Mouse (Mus musculus): ENCODE data around the gene Cdpf1. TPM values are rescaled to one million over a fixed set of nuclear protein-coding genes. Genes with fewer than 3 reads are reported as not detected.

Cdpf1 gene
- polyA plus RNA-seq, 1 experiment from 2014 or later, result 46.1 TPM

DNA sequence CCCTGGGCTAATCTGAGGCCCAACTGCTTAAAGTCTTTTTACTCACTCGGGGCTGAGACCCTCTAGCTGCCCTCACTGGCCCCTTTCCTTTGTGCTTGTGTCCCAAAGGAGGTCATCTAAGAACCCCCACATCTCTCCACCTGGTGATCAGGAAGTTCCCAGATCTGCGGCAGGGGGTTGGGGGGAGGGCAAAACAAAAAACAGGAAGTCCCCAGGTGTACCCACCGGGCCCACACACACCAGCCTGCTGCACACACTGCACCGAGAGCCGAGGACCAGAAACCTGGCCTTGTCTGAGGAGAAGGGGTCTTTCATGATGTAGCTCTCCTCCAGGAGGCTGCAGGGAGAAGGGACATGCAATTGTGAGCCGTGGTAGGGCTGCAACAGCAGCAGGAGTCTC lies 3.5 kb downstream of the Cdpf1 start:
- H3K27ac ChIP-seq (replicated peaks), result no peak overlapping the region
- no peaks in the 10 kb centered on the region for H3K9me3 ChIP-seq
- no peak overlapping the region for H3K4me3 ChIP-seq
- H3K4me2 ChIP-seq, result no peak overlapping the region
- 82% methylated on average over 6 of the region's 6 CpGs for WGBS
- no peaks in the 10 kb centered on the region for H3K27me3 ChIP-seq (replicated peaks)
- H3K9ac ChIP-seq, result no peak overlapping the region
- peaks cover 7% of the 10 kb centered on the region; the same call in 1 of the 2 replicates for H3K36me3 ChIP-seq
- peaks cover 29% of the 10 kb centered on the region for H3K4me1 ChIP-seq
- no peak for ATAC-seq (ENCODE audit: extremely low read depth, insufficient number of reproducible peaks, low FRiP score, low TSS enrichment)

GRCm38 (mm10) chr15:85807404-85807803 lies 4.1 kb downstream of the Cdpf1 start:
- Histone ChIP-seq H3K4me1 (peaks cover 30% of the 10 kb centered on the region), H3K36me3 (peaks cover 7% of the 10 kb centered on the region; the same call in 1 of the 2 replicates), H3K9me3 (no peaks in the 10 kb centered on the region), H3K27ac (replicated peaks) (no peak overlapping the region), H3K27me3 (replicated peaks) (no peaks in the 10 kb centered on the region), H3K4me2 (no peak overlapping the region), H3K9ac (no peak overlapping the region), H3K4me3 (no peak overlapping the region)
- ATAC-seq (ENCODE audit: extremely low read depth, insufficient number of reproducible peaks, low FRiP score, low TSS enrichment), result no peak
- 82% methylated on average over 4 of the region's 4 CpGs for WGBS

DNA sequence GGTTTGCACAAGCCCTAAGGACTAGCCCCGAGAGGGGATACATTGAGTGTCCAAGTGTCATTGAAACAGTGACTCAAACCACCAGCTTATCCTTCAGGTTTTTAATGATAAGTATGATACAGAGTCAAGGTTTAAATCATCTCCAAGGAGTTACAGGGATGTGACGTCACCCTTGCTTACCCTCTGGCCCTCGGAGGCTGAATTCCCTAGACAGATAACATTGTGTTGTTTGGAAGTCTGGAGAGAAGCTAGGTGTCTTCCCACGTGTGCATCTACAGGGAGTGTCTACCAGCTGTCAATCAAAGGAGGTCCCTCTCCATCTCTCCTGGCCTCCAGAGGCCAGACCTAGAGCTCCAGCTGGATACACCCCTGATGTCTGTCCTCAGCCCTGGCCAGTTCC lies 4.6 kb downstream of the Cdpf1 start:
- no peak for ATAC-seq (ENCODE audit: extremely low read depth, insufficient number of reproducible peaks, low FRiP score, low TSS enrichment)
- Histone ChIP-seq H3K4me1 (peaks cover 25% of the 10 kb centered on the region), H3K27me3 (replicated peaks) (no peaks in the 10 kb centered on the region), H3K9me3 (no peaks in the 10 kb centered on the region), H3K4me2 (no peak overlapping the region), H3K9ac (no peak overlapping the region), H3K36me3 (peaks cover 7% of the 10 kb centered on the region; the same call in 1 of the 2 replicates), H3K4me3 (no peak overlapping the region), H3K27ac (replicated peaks) (no peak overlapping the region)
- 53% methylated on average over 4 of the region's 4 CpGs for whole genome bisulfite sequencing

DNA sequence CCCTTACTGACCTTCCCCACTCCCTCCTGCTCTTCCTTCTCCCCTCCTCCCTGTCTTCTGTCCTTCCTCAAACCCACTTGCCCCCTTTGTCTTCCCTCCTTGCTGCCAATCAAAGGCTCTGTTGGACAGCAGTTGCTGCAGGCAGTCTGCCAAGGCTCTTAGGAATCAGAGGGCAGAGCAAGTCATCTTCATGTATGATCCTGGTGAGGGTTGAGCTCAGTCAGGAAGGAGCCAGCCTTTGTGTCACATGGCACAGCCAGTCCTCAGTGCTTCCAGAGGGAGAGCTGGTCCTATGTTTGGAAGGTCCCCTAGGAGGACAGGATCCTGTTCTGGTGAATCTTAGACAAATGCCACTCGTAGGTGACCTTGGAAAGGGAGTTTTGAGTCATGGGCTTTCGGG lies 8.6 kb downstream of the Cdpf1 start:
- no peaks in the 10 kb centered on the region for H3K27me3 ChIP-seq (replicated peaks)
- peaks cover 4% of the 10 kb centered on the region for H3K4me1 ChIP-seq
- WGBS, result 66% methylated on average over 2 of the region's 2 CpGs
- H3K36me3 ChIP-seq, result peaks cover 7% of the 10 kb centered on the region; the same call in 1 of the 2 replicates
- H3K9me3 ChIP-seq, result no peaks in the 10 kb centered on the region
- H3K4me3 ChIP-seq, result no peak overlapping the region
- H3K4me2 ChIP-seq, result no peak overlapping the region
- H3K9ac ChIP-seq, result no peak overlapping the region
- ATAC-seq (ENCODE audit: extremely low read depth, insufficient number of reproducible peaks, low FRiP score, low TSS enrichment), result no peak
- 0 out of 2 replicates have a peak overlapping the region, but pooled peaks have one; percentile 20 for H3K27ac ChIP-seq (replicated peaks)

GRCm38 (mm10) chr15:85798676-85799075 lies 12.8 kb downstream of the Cdpf1 start:
- H3K27me3 ChIP-seq (replicated peaks), result no peaks in the 10 kb centered on the region
- no peaks in the 10 kb centered on the region for H3K9me3 ChIP-seq
- no peak overlapping the region for H3K9ac ChIP-seq
- peaks cover 4% of the 10 kb centered on the region for H3K4me1 ChIP-seq
- H3K27ac ChIP-seq (replicated peaks), result no peak overlapping the region
- no peak overlapping the region for H3K4me3 ChIP-seq
- H3K4me2 ChIP-seq, result no peak overlapping the region
- WGBS, result 78% methylated on average over 8 of the region's 8 CpGs
- H3K36me3 ChIP-seq, result no peaks in the 10 kb centered on the region; the same call in 1 of the 2 replicates
- ATAC-seq (ENCODE audit: extremely low read depth, insufficient number of reproducible peaks, low FRiP score, low TSS enrichment), result no peak

DNA sequence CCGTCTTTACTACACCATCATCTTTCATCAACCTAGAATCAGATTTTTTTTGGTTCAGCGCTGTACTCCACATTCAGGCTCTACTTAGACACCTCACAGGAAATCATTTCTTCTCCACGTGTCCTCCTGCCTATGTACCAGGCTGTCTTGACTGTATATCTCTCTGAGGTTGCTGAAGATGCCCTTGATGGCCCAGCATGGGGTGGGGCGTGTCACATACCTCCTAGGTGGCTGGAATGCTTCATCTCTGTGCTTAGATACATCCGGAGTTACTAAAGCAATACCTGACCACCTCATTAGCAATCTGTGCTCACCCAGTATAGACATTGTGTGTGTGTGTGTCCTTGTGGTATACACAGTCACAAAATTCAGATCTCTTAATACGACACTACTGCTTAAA lies 16.0 kb downstream of the Cdpf1 start:
- H3K9ac ChIP-seq, result no peak overlapping the region
- ATAC-seq (ENCODE audit: extremely low read depth, insufficient number of reproducible peaks, low FRiP score, low TSS enrichment), result no peak

GRCm38 (mm10) chr15:85792819-85793218 lies 18.7 kb downstream of the Cdpf1 start:
- Histone ChIP-seq H3K4me1 (peaks cover 15% of the 10 kb centered on the region), H3K9me3 (no peaks in the 10 kb centered on the region), H3K36me3 (peaks cover 3% of the 10 kb centered on the region; the same call in 1 of the 2 replicates), H3K27me3 (replicated peaks) (no peaks in the 10 kb centered on the region), H3K4me3 (no peak overlapping the region), H3K4me2 (no peak overlapping the region), H3K9ac (no peak overlapping the region), H3K27ac (replicated peaks) (0 out of 2 replicates have a peak overlapping the region, but pooled peaks have one; percentile 28)
- WGBS, result 29% methylated on average over 1 of the region's 1 CpGs
- ATAC-seq (ENCODE audit: extremely low read depth, insufficient number of reproducible peaks, low FRiP score, low TSS enrichment), result no peak

More for the DNA sequence above, 16.0 kb downstream of the Cdpf1 start:
- Histone ChIP-seq H3K4me3 (no peak overlapping the region), H3K9me3 (no peaks in the 10 kb centered on the region), H3K36me3 (peaks cover 3% of the 10 kb centered on the region; the same call in 1 of the 2 replicates), H3K27me3 (replicated peaks) (no peaks in the 10 kb centered on the region), H3K4me2 (no peak overlapping the region), H3K27ac (replicated peaks) (no peak overlapping the region), H3K4me1 (peaks cover 7% of the 10 kb centered on the region)
- 75% methylated on average over 6 of the region's 6 CpGs for WGBS

DNA sequence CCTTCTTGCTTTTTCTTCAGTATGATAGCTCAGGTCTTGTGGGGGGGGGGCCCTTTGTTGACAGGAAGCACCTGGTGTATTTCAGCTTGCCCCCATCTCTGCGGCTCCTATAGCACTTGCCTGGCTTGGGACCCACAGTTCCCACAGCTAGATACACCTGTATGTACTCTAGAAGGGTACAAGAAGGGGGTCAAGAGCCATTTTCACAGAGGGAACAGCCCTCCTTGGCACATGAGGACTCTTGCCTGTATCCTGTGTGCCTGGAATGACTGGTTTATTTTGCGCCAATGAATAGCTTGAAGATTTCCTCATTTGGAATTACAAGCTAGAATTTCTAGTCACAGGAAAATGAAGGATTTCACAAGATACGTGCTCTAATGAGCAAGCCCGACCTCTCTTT lies 20.0 kb downstream of the Cdpf1 start:
- 79% methylated on average over 4 of the region's 4 CpGs for WGBS
- Histone ChIP-seq H3K27me3 (replicated peaks) (no peaks in the 10 kb centered on the region), H3K27ac (replicated peaks) (no peak overlapping the region), H3K36me3 (peaks cover 3% of the 10 kb centered on the region; the same call in 1 of the 2 replicates), H3K9me3 (no peaks in the 10 kb centered on the region), H3K9ac (no peak overlapping the region), H3K4me2 (no peak overlapping the region), H3K4me3 (no peak overlapping the region), H3K4me1 (peaks cover 24% of the 10 kb centered on the region)
- no peak for ATAC-seq (ENCODE audit: extremely low read depth, insufficient number of reproducible peaks, low FRiP score, low TSS enrichment)

- no peak overlapping the region for H3K27ac ChIP-seq (replicated peaks)
- no peaks in the 10 kb centered on the region; the same call in 1 of the 2 replicates for H3K27me3 ChIP-seq (replicated peaks)
- WGBS, result 67% methylated on average over 16 of the region's 16 CpGs
- H3K9ac ChIP-seq, result no peak overlapping the region
- peaks cover 25% of the 10 kb centered on the region for H3K4me1 ChIP-seq
- ATAC-seq (ENCODE audit: extremely low read depth, insufficient number of reproducible peaks, low FRiP score, low TSS enrichment), result no peak
- H3K4me2 ChIP-seq, result no peak overlapping the region
- no peak overlapping the region for H3K4me3 ChIP-seq
- no peaks in the 10 kb centered on the region for H3K9me3 ChIP-seq
- 0 out of 2 replicates have a peak, but pooled peaks cover 3% of the 10 kb centered on the region for H3K36me3 ChIP-seq
These were observed 22.9 kb downstream of the Cdpf1 start for GRCm38 (mm10) chr15:85788633-85789032.

DNA sequence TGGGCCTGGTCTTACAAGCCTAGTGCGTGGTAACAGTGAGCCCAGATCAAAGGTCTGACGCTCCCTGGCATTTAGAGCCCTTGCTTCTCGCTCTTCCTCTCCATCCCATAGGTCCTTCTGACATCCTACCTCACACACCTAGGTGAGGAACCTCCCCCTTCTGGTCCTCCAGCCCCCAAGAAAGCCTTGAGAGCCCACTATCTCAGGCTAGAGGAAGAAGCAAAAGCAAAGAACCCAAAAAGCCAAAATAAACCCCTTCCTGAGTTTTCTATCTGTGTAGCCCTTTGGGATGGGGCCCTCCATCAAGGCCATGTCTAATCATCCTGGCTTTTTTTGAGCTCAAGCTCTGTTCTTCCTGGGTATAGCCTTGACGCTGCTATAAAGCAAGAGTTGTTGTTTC lies 23.4 kb downstream of the Cdpf1 start:
- H3K4me1 ChIP-seq, result peaks cover 25% of the 10 kb centered on the region
- no peak overlapping the region for H3K9ac ChIP-seq
- H3K4me3 ChIP-seq, result no peak overlapping the region
- no peak overlapping the region for H3K27ac ChIP-seq (replicated peaks)
- ATAC-seq (ENCODE audit: extremely low read depth, insufficient number of reproducible peaks, low FRiP score, low TSS enrichment), result no peak
- no peaks in the 10 kb centered on the region; the same call in 1 of the 2 replicates for H3K27me3 ChIP-seq (replicated peaks)
- H3K9me3 ChIP-seq, result no peaks in the 10 kb centered on the region
- WGBS, result 78% methylated on average over 4 of the region's 4 CpGs
- 0 out of 2 replicates have a peak, but pooled peaks cover 3% of the 10 kb centered on the region for H3K36me3 ChIP-seq
- no peak overlapping the region for H3K4me2 ChIP-seq

- no peak overlapping the region for H3K4me3 ChIP-seq
- no peak for ATAC-seq (ENCODE audit: extremely low read depth, insufficient number of reproducible peaks, low FRiP score, low TSS enrichment)
These were observed 24.0 kb downstream of the Cdpf1 start for GRCm38 (mm10) chr15:85787482-85787881.

GRCm38 (mm10) chr15:85786711-85787110 lies 24.8 kb downstream of the Cdpf1 start:
- WGBS, result 47% methylated on average over 5 of the region's 5 CpGs
- no peaks in the 10 kb centered on the region for H3K9me3 ChIP-seq
- no peak overlapping the region for H3K27ac ChIP-seq (replicated peaks)

More at GRCm38 (mm10) chr15:85787482-85787881, 24.0 kb downstream of the Cdpf1 start:
- Histone ChIP-seq H3K27me3 (replicated peaks) (no peaks in the 10 kb centered on the region; the same call in 1 of the 2 replicates), H3K4me2 (no peak overlapping the region), H3K9me3 (no peaks in the 10 kb centered on the region), H3K4me1 (peaks cover 19% of the 10 kb centered on the region), H3K9ac (no peak overlapping the region), H3K27ac (replicated peaks) (no peak overlapping the region), H3K36me3 (0 out of 2 replicates have a peak, but pooled peaks cover 3% of the 10 kb centered on the region)
- WGBS, result 83% methylated on average over 6 of the region's 6 CpGs

More at GRCm38 (mm10) chr15:85786711-85787110, 24.8 kb downstream of the Cdpf1 start:
- Histone ChIP-seq H3K27me3 (replicated peaks) (no peaks in the 10 kb centered on the region; the same call in 1 of the 2 replicates), H3K4me1 (peaks cover 18% of the 10 kb centered on the region), H3K36me3 (0 out of 2 replicates have a peak, but pooled peaks cover 3% of the 10 kb centered on the region), H3K4me2 (no peak overlapping the region), H3K9ac (no peak overlapping the region), H3K4me3 (no peak overlapping the region)
- ATAC-seq (ENCODE audit: extremely low read depth, insufficient number of reproducible peaks, low FRiP score, low TSS enrichment), result no peak

Data from heart, embryonic 13.5 days (tissue).